Mouse (Mus musculus) thymus, postnatal 25 days (tissue): ENCODE measurements around the gene Rpl34.

ENCODE experiments used
- DNase-seq: peaks from one replicate; pipeline ENCODE4 v3.0.0; 2022

Gene Rpl34

DNA sequence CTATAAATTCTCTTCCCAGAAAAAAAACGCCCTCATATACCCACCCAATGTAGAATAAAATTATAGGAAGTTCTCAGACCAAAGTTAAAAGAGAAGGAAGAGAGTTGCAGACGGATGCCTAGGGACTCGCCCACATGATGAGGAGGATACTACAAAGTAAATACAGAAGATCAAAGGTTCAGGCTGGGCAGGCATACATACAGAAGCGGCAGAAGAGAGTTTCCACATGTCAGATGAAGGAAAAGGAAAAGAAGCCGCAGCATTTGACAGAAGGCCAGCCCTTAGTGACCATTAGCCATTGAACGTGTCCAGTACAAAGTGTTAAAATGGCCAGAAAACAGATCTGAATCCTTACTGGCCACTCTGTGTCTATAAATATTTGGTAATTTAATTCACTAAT is 17.3 kb downstream of the Rpl34 start:
- DNase-seq = no peak

DNA sequence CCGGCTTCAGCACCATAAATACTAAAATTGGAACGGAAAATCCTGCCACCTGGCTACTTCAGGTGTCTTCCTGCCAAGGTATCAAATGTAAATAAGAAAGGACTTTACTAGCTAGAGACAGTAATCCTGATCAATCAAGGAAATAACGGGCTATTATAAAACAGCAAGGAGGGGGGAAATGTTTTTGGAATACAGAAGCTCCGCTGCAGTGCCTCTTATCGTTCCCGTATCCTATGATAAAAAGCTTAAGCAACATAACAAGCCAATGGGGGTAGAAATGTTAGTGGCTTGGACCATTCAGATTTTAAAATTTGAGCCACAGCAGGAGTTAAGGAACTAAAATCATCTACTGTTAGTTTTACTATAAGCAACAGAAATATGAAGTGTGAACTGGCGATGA is 20.1 kb downstream of the Rpl34 start:
- no peak for DNase-seq

DNA sequence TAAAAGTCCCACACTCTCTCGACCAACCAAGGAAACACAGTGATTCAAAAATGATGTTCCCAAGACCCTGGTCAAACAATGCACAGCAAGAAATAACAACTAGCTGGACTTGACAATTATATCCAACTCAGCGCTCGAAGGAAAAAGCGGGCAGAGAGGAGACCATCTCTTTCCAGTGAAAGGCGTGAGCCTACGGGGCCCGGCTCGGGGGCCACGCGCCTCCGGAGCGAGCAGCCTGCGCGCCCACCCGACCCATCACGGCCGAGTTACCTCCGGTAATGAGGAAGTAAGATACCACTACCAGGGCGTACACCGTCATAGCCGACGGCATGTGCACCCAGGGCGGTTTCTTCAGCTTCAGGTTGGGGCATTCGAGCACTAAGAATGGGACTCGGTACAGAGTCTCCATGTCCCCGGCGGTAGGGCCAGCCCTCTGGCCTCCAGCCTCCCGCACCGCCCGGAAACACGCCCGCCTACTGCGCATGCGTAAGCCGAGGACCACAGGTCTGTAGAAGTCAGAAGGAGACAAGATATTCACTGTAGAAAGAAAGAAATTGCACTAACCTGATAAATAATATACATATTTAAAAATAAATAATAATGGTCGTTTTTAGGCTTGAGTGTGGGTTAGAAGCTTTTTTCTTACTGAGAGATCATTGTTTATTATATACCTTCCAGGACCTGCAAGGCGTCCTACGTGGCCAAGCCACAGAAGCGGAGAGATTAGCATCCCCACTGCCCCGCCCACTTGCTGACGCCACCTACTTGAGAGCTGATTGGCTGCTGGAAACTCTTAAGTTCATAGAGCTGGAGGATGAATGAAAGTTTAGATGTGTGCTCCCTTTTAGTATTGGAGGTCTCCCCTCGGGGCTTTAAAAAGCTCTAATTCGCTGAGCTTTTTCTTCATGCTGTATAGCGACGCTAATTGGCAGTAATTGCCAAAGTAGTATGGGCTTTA is 21.0 kb downstream of the Rpl34 start, which contains the start of gene Ostc:
Gene Ostc, minus strand, starts transcription at position 478 of the 958 bp plus-strand sequence.
- peak; percentile 96 for DNase-seq

DNA sequence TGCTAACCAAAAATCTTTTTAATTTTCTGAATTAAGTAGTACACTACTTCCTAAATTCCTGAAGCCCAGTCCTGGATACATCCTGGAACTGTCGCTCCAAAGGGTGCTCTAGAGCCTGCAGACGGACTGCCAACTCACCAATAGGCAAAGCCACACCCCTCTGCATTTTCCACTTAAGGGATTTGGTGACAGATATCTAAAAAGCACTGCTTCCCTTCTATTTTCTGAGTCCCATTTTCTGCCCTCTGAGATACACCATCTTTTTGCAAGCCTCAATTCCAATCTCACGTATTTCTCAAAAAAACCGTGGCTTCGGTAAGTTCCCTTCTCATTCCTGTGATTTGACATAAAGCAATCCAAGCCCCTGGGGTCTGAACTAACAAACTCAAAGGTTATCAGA is 21.7 kb downstream of the Rpl34 start:
- no peak for DNase-seq

DNA sequence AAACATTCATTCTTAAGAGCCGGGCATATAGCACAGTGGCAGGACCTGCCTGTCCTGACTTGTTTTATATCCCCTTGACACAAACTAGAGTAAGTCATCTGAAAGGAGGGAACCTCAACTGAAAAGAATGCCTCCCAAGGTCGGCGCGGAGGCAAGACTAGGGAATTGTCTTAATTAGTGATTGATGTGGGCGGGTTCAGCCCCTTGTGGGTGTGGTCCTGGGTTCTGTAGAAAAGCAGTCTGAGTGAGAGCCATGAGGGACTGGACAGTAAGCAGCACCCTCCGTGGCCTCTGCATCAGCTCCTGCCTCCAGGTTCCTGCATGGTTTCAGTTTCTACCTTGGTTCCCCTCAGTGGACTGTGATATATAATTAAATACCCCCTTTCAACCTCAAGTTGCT is 27.9 kb downstream of the Rpl34 start:
- no peak for DNase-seq

DNA sequence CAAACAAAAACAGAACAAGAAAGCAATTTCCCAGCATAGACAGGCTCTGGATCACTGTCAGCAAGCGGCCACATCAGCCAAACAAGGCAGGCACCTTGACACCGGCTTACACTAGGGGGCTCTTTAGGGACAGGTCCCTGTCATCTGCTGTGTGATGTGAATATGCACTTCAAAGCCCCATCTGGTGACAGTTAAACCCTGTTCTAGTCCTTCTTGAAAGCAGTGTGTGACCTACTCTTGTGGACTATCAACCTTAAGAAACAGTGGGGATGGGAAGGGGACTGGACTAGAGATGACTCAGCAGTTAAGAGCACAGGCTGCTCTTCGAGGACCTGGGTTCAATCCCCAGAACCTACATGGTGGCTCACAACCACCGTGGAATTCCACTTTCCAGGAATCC is 32.6 kb downstream of the Rpl34 start:
- DNase-seq = peak; percentile 12

DNA sequence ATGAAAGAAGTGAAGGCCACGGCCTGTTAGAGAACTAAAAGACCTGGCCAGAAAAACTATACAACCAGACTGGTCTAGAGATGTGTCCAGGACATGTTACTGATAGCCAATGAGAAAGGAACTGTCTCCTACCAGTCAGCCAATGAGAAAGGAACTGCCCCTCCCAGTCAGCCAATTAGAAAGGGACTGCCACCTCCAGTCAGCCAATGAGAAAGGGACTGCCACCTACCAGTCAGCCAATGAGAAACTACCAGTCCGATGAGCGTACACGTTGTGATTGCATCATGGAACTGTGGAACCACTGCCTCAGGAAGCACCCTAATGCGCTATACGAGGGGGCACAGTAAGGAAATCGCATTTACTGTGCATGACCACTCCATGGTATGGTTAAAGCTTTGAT is 35.5 kb downstream of the Rpl34 start:
- DNase-seq = no peak

DNA sequence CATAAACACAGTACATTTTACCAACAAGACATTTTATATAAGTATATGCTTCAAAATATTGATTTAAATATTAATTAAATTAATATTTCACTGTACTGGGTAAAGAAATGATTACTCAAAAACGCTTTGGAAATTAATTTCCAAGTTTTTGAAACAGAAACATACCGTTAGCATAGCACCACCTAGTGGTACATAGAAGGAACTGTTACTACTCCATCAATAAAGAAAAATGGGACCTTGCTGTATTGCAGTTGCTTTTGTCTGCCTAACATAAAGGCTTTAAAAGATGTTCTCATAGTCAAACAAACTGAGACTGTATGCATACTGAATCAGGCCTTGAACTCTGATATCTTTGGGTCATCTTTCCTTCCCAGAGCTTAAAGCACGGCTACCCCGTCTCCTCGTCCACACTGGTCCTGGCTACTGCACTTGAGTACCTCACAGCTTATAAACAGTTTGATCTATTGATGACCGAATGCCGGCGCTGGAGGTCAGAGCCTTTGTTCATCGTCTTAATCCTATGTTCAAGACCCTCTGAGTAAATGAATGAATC is 36.1 kb downstream of the Rpl34 start:
- DNase-seq = no peak

DNA sequence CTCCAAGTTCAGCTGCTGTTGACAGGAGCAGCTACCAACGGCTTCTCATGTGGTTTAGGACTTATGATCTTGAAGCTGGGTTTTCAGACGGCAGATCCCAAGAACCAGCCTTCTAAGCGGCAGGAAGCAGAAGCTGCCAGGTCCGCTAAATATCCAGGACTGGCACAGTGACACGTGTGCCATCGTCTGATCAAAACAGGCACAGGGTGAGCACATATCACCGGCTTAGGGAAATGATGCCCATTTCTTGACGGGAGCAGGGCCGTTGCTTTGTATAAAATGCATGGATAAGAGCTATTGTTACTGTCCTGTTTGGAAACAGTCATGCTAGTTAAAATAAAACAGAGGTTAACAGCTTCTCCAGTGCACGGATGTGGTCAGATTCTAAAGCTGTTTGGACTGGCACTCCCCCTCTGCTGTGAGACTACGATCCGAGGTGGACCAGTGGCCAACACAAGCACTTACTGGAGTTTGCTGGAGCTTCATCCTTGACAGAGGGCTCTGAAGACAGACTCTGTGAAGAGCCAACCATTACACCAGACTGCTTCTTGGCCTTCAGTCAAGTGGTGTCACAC is 38.5 kb downstream of the Rpl34 start:
- no peak for DNase-seq

DNA sequence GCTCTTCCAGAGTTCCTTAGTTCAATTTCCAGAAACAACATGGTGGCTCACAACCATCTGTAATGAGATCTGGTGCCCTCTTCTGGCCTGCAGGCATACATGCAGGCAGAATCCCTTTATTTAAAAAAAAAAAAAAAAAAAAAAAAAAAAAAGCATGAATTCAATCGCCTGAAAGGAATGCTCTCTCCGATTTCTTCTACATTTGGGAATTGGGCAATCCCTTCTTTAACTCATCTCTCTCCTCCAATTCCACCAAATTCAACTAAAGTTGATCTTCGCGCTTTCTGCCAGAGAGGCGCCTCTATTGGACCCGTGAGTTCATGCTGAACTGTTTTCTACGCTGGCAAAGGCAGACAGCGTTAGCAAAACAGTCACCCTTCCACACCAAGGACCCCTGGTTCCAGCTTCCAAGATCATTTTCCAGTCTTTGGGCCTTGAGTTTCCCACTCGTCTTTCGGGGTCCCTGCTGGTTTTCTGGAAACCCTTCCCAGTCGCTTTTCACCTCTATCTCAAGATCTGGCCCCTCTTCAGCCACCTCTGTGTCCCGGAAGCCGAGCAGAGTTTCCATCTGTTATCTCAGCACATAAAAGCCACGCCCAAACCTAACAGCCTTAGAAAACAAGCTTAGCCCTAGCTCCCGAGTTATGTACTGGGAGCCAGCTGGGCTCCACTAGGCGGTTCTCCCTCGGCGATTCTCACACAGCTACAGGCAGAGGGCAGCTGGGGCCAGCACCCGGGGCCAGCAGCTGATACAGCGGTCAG is 39.2 kb downstream of the Rpl34 start:
- DNase-seq = peak; percentile 58

DNA sequence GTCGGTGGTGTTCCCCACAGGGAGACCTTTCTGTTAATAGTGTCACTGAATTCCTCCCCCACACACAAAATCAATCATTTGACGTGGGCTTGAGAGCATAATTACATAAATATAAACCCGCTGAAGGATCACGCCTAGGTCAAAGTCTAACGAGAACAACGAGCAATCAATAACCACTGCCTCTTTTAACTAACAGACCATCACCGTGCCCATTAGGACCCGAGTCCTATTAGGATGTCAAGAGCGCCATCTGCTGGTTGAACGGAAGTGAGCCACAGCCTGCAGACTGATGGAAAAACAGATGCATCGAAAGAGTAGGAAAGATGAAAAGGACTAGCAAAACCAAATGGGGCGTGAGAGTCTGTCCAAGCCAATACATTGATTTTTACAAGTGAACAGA is 40.6 kb downstream of the Rpl34 start:
- DNase-seq = peak; percentile 47

DNA sequence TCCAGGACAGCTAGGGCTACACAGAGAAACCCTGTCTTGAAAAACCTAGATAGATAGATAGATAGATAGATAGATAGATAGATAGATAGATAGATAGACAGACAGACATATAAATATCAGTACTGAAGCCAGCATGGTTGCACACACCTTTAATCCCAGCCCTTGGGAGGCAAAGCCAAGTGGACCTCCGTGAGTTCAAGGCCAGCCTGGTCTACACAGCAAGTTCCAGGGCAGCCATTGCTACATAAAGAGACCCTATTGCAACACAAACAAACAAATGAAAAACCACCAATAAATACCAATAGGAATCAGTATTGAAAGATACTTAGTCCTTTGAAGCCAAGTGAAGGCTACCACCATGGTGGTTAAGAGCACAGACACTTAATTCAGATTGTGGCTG is 43.1 kb downstream of the Rpl34 start:
- DNase-seq = no peak

DNA sequence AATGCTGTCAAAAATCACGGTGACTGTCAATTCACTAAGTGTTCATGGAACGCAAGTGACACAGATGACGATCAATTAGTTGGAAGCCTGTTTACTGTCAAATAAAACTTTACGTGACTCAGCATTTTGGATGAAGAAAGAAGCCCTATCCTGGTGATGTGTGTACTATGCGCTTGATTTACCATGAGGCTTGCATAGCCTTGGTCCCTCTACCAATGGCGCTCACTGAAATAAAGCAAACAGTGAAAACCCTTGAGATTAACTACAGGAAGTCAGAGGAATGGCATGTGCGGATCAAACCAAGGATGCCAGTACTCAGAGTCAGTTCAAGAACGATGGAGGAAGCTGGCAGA is 45.2 kb downstream of the Rpl34 start:
- DNase-seq = no peak

DNA sequence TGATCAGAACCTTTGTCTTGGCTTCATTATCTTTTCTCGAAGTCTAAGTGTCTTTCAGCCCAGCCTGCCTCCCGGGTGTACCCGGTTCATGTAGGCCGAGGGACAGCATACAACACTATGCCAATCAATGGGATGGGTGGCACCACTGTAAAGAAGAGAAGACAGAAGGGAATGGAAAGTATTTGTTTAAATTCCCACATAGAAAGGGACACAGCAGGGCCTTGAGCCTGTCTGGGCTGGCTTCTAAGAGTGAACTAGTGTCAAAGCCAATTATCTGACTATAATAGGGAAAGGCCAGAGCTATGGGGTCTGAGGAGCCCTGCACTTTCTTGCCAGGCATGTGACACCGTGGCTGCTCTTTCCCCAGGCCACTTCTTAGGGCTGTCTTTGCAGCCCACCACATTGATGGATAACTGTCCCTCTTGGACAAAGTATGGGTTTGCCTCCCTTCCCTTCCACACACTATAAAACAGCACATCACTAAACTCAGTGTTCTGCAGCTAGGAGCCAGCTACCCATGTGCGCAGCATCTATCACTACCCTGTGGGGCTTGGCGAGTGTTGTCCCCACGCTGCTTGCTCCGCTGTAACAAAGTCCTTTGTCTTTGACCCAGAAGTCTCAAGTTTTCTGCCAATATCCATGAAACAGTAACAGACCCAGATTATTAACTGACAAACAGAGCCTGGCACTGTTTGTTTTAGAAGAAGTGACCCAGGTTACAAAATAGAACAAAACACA is 45.8 kb downstream of the Rpl34 start:
- no peak for DNase-seq

DNA sequence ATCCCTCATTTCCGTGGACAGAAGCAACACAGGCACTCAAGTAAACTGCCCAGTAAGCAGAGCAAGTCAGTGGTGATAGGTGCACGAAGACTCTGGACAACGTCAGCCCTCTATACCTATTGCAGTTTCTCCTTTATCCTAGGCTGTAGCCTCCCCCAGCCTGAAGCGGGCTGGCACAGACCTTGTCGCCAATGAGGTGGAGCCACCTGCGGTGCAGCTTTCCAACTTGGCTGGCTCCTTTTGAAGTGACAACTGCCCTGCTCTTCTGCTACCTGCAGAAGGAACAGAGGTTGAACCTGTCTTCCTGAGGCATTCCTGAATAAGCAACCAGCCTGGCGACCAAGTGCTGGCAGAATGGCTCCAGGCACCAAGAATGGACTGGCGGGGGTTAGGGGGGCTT is 46.4 kb downstream of the Rpl34 start:
- DNase-seq = no peak

DNA sequence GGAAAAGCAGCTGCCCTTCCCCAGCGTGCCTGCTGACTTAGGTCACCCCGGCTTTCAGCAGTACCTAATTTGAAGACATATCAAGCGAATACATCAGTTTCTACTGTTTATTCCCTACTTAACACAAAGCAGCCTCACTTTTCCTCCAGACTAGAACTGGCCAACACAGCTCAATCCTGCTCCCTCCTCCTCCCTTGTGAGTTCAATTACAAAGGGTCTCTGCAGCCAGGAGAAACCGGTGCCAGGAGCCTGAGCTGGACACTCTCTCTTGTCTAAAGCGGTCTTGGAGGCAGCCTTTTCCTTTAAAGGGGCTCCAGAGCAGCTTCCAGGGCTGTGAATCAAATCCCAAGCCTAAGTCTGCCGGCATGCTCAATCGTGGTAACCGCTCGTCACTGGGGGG is 48.0 kb downstream of the Rpl34 start:
- DNase-seq = no peak

DNA sequence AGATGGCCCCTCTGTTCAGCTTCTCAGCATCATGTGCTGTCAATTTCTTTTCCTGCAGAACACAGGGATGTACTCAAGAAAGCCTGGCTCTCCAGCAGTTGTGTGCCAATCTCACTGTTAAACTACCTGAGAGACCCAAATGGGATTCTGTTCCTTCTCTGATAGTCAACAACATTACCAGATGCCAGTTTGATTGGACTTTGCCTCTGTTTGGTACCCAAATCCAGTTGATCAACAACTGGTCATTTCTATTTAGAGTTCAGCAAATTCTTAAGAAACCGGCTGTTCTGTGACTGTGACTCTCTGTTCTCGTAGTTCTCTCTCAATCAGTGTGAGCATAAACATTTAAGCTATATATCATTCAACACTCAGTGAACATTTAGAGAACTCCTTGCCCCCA is 49.0 kb downstream of the Rpl34 start:
- no peak for DNase-seq

DNA sequence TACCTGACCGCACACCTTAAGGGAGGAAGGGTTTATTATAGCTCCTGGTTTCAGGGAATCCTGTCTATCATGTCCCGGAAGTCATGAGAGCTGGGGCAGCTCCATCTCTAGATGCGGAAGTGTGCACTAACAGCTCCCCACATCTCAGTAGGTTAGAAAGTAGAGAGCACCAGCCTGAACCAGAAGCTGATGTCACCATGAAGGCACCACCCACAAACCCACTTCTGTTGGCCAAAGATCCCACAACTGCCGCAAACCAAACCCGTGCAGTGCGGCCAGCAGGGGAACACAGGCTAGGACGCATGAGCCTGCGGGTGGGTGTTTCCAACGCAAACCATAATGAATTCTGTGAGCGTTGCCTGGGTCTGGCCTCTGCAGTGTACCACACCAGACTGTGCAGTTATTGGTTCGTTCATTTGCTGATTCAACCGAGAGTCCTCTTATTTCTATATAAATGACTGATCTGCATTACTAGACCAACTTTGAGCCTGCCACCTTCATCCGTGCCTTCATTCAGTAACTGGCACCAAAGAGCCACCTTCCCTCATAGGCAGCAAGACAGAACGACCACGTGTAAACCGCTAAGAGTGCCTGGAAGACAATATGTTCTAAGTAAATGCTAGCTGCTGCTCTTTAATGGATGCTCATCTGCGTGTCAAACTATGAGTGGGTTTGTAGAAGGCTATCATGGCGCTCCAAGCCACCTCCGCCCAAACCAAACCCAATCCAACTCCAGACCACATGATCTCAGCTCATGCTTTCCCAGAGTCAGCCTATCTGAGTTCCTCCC is 52.3 kb downstream of the Rpl34 start:
- DNase-seq = no peak
